Mouse (Mus musculus) myocyte (in vitro differentiated cells): Measurements from ENCODE around the gene Pfkfb2. TPM values are rescaled to one million over a fixed set of nuclear protein-coding genes. Genes with fewer than 3 reads are reported as not detected.

Source experiments
- H3K27me3 ChIP-seq: one replicate; pipeline ENCODE4 v1.6.1; 2011; ENCODE audit not compliant: control insufficient read depth, insufficient read depth, insufficient read length
- H3K36me3 ChIP-seq: one replicate; pipeline ENCODE4 v1.6.1; 2011; ENCODE audit not compliant: control insufficient read depth, insufficient read depth
- H3K4me2 ChIP-seq: one replicate; pipeline ENCODE4 v1.6.1; 2011; ENCODE audit warnings: low read depth, control low read depth
- H3K4me3 ChIP-seq: one replicate; pipeline ENCODE4 v1.5.1; 2011; ENCODE audit warnings: mild to moderate bottlenecking, control low read depth, moderate library complexity
- H3K79me2 ChIP-seq: one replicate; pipeline ENCODE4 v1.6.1; 2011; ENCODE audit not compliant: control insufficient read depth, insufficient read depth
- H3ac ChIP-seq: one replicate; pipeline ENCODE4 v1.6.1; 2011; ENCODE audit not compliant: control insufficient read depth, insufficient read length
- CEBPB ChIP-seq: IDR thresholded peaks from 2 replicates; pipeline ENCODE4 v1.6.1; 2011; ENCODE audit warnings: mild to moderate bottlenecking, moderate library complexity; ENCODE audit not compliant: poor library complexity, insufficient read depth, severe bottlenecking
- E2F4 ChIP-seq: IDR thresholded peaks from one replicate; pipeline ENCODE4 v1.6.1; 2011; ENCODE audit warnings: mild to moderate bottlenecking, control low read depth, moderate library complexity; ENCODE audit not compliant: insufficient read depth
- MAX ChIP-seq: IDR thresholded peaks from one replicate; pipeline ENCODE4 v1.6.1; 2011; ENCODE audit warnings: low read depth, mild to moderate bottlenecking, control low read depth
- MYOD1 ChIP-seq, 3 experiments: IDR thresholded peaks; one replicate each; pipeline ENCODE4 v1.6.1; 2011; ENCODE audit warnings: control low read depth in 2 of 3, low read depth in 2 of 3, mild to moderate bottlenecking in 2 of 3, moderate library complexity in 1 of 3; ENCODE audit not compliant: insufficient read length in 2 of 3, control insufficient read depth in 1 of 3
- MYOG ChIP-seq, 3 experiments: IDR thresholded peaks; one replicate each; pipeline ENCODE4 v1.6.1; 2011; ENCODE audit warnings: control low read depth in 2 of 3, low read depth in 2 of 3, mild to moderate bottlenecking in 2 of 3; ENCODE audit not compliant: insufficient read length in 2 of 3, control insufficient read depth in 1 of 3, insufficient read depth in 1 of 3
- POLR2A ChIP-seq: IDR thresholded peaks from one replicate; pipeline ENCODE4 v1.6.1; 2011; ENCODE audit warnings: low read depth, mild to moderate bottlenecking, control low read depth, moderate library complexity; ENCODE audit not compliant: insufficient read length
- POLR2AphosphoS2 ChIP-seq: IDR thresholded peaks from one replicate; pipeline ENCODE4 v1.6.1; 2011; ENCODE audit warnings: low read depth, control low read depth; ENCODE audit not compliant: insufficient read length
- REST ChIP-seq: IDR thresholded peaks from one replicate; pipeline ENCODE4 v1.6.1; 2011; ENCODE audit warnings: mild to moderate bottlenecking, control low read depth, moderate library complexity; ENCODE audit not compliant: insufficient read depth, insufficient read length
- SRF ChIP-seq: IDR thresholded peaks from one replicate; pipeline ENCODE4 v1.6.1; 2011; ENCODE audit warnings: low read depth; ENCODE audit not compliant: control insufficient read depth, insufficient read length
- TCF12 ChIP-seq: IDR thresholded peaks from one replicate; pipeline ENCODE4 v1.6.1; 2011; ENCODE audit warnings: mild to moderate bottlenecking, control low read depth; ENCODE audit not compliant: poor library complexity, insufficient read depth, severe bottlenecking
- TCF3 ChIP-seq: IDR thresholded peaks from one replicate; pipeline ENCODE4 v1.6.1; 2011; ENCODE audit warnings: low read depth, control low read depth; ENCODE audit not compliant: insufficient read length
- USF1 ChIP-seq: IDR thresholded peaks from one replicate; pipeline ENCODE4 v1.6.1; 2011; ENCODE audit warnings: low read depth, mild to moderate bottlenecking, control low read depth, moderate library complexity
- polyA plus RNA-seq: library from polyadenylated mRNA; unstranded; fragments of >200 nt; fragmentation: generic; extraction: Trizol; gene quantifications from one replicate; pipeline ENCODE4 v1.2.1, GENCODE M21; 2012; ENCODE audit warnings: missing spikeins

Gene Pfkfb2
- polyA plus RNA-seq, 1 experiment: 2.6 TPM

GRCm38 (mm10) chr1:130734452-130734851 is 5.4 kb upstream of the Pfkfb2 start:
- no peaks in the 10 kb centered on the region for H3K27me3 ChIP-seq
- no peaks in the 10 kb centered on the region for H3K36me3 ChIP-seq
- TF ChIP-seq MYOG (IDR thresholded peaks at IDR 0.05; ENCODE audit: control insufficient read depth in 1 of 3, insufficient read depth in 1 of 3, insufficient read length in 2 of 3, low read depth in 2 of 3) (no peak), CEBPB (no peak), USF1 (no peak), POLR2AphosphoS2 (no peak), MAX (no peak), POLR2A (no peak), MYOD1 (IDR thresholded peaks at IDR 0.05; ENCODE audit: control insufficient read depth in 1 of 3, insufficient read length in 2 of 3, low read depth in 2 of 3) (no peak)
- no peak overlapping the region for H3K4me3 ChIP-seq
- H3ac ChIP-seq: no peak overlapping the region
- H3K4me2 ChIP-seq: peak overlapping the region; percentile 81
- no peaks in the 10 kb centered on the region for H3K79me2 ChIP-seq

- H3ac ChIP-seq: no peak overlapping the region
- no peaks in the 10 kb centered on the region for H3K27me3 ChIP-seq
- TF ChIP-seq POLR2A (no peak), MAX (no peak), MYOG (IDR thresholded peaks at IDR 0.05; ENCODE audit: control insufficient read depth in 1 of 3, insufficient read depth in 1 of 3, insufficient read length in 2 of 3, low read depth in 2 of 3) (no peak), MYOD1 (IDR thresholded peaks at IDR 0.05; ENCODE audit: control insufficient read depth in 1 of 3, insufficient read length in 2 of 3, low read depth in 2 of 3) (no peak), USF1 (no peak), POLR2AphosphoS2 (no peak), REST (no peak)
- H3K36me3 ChIP-seq: no peaks in the 10 kb centered on the region
- H3K4me2 ChIP-seq: peak overlapping the region; percentile 81
- H3K79me2 ChIP-seq: no peaks in the 10 kb centered on the region
- H3K4me3 ChIP-seq: no peak overlapping the region
These were observed 4.6 kb upstream of the Pfkfb2 start for GRCm38 (mm10) chr1:130733671-130734070.

- Histone ChIP-seq H3K4me2 (no peak overlapping the region), H3K79me2 (no peaks in the 10 kb centered on the region), H3K27me3 (no peaks in the 10 kb centered on the region), H3K4me3 (no peak overlapping the region), H3K36me3 (no peaks in the 10 kb centered on the region), H3ac (no peak overlapping the region)
- TF ChIP-seq POLR2A (no peak), E2F4 (no peak), MYOG (IDR thresholded peaks at IDR 0.05; ENCODE audit: control insufficient read depth in 1 of 3, insufficient read depth in 1 of 3, insufficient read length in 2 of 3, low read depth in 2 of 3) (no peak), CEBPB (no peak), MAX (no peak), REST (no peak), POLR2AphosphoS2 (no peak), TCF12 (no peak)
These were observed 3.9 kb upstream of the Pfkfb2 start for GRCm38 (mm10) chr1:130732706-130733658.

GRCm38 (mm10) chr1:130731741-130732337 is 2.8 kb upstream of the Pfkfb2 start, which contains the start of gene AA986860:
AA986860 (plus strand) TSS chr1:130731976.
- H3K4me3 ChIP-seq: no peak within 1 kb of the TSS

GRCm38 (mm10) chr1:130728708-130729107 is 345 bp downstream of the Pfkfb2 start:
- Histone ChIP-seq H3ac (no peak overlapping the region), H3K27me3 (no peaks in the 10 kb centered on the region), H3K4me2 (no peak overlapping the region), H3K79me2 (peaks cover 9% of the 10 kb centered on the region), H3K36me3 (peaks cover 4% of the 10 kb centered on the region), H3K4me3 (no peak overlapping the region)
- no peak for TF ChIP-seq MYOG (IDR thresholded peaks at IDR 0.05; ENCODE audit: control insufficient read depth in 1 of 3, insufficient read depth in 1 of 3, insufficient read length in 2 of 3, low read depth in 2 of 3)
- no peak for TF ChIP-seq POLR2A
- no peak for TF ChIP-seq TCF12
- TF ChIP-seq REST: no peak
- TF ChIP-seq TCF3: no peak

More at GRCm38 (mm10) chr1:130731741-130732337, 2.8 kb upstream of the Pfkfb2 start, which contains the start of gene AA986860:
- no peak within 1 kb of the TSS for H3K4me2 ChIP-seq
- no peak within 1 kb of the TSS for H3ac ChIP-seq
- no peaks in the 10 kb centered on the region for H3K27me3 ChIP-seq
- H3K36me3 ChIP-seq: no peaks in the 10 kb centered on the region
- no peaks in the 10 kb centered on the region for H3K79me2 ChIP-seq
- no peak for TF ChIP-seq MAX
- TF ChIP-seq TCF3: no peak
- TF ChIP-seq SRF: no peak
- no peak for TF ChIP-seq TCF12
- no peak for TF ChIP-seq CEBPB
- no peak for TF ChIP-seq USF1
- TF ChIP-seq MYOD1 (IDR thresholded peaks at IDR 0.05; ENCODE audit: control insufficient read depth in 1 of 3, insufficient read length in 2 of 3, low read depth in 2 of 3): no peak
- no peak for TF ChIP-seq REST
- TF ChIP-seq E2F4: no peak
